Mouse (Mus musculus): Measurements from ENCODE around the gene Kcnh4. TPM values are rescaled to one million over a fixed set of nuclear protein-coding genes. Genes with fewer than 3 reads are reported as not detected.
"Not testable (repeated sequence)": the region's sequence is repeated elsewhere in the genome, so short reads cannot be mapped to it uniquely, and the experiment has no call there.

The Kcnh4 gene
- total and polyA plus RNA-seq, 2 experiments from 2014 or later, result 4.2 to 12.9 TPM

DNA sequence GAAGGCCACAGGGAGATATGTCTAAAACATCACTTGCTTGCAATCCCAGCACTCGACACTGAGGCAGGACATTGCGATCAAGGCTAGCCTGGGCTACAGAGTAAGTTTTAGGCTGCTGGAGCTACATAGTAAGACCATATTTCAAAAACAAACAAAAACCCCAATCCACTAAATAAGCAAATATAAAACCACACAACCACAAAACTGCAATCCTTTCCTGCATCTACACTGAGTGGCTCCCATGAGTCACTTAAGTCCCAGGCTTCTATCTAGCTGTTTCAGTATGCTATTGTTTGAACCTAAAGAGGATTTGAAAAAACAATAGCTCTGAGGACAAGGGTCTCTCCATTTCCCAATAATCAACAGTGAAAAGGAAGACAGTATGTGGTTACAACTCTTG is 35.6 kb upstream of the Kcnh4 start:
- no peak for TF ChIP-seq CTCF (IDR thresholded peaks at IDR 0.05; ENCODE audit: low read depth)
- H3K27ac ChIP-seq, result no peak overlapping the region
- ATAC-seq (no peak), DNase-seq (ENCODE audit: low spot score) (no peak)
- no peak overlapping the region for H3K4me2 ChIP-seq (ENCODE audit: low read depth, low read length)
- H3K4me1 ChIP-seq (ENCODE audit: insufficient read depth, low read length), result no peaks in the 10 kb centered on the region
- no peak overlapping the region for H3K4me3 ChIP-seq (ENCODE audit: low read length)
- H3K27me3 ChIP-seq (ENCODE audit: insufficient read depth, low read length), result no peaks in the 10 kb centered on the region
- 93% methylated on average over 2 of the region's 2 CpGs for WGBS
- H3K9ac ChIP-seq (replicated peaks; ENCODE audit: low read length), result no peak overlapping the region
- H3K9me3 ChIP-seq (ENCODE audit: low read length), result no peaks in the 10 kb centered on the region
- peaks cover 7% of the 10 kb centered on the region; the same call in 1 of the 2 replicates for H3K36me3 ChIP-seq (ENCODE audit: insufficient read depth, low read length)

DNA sequence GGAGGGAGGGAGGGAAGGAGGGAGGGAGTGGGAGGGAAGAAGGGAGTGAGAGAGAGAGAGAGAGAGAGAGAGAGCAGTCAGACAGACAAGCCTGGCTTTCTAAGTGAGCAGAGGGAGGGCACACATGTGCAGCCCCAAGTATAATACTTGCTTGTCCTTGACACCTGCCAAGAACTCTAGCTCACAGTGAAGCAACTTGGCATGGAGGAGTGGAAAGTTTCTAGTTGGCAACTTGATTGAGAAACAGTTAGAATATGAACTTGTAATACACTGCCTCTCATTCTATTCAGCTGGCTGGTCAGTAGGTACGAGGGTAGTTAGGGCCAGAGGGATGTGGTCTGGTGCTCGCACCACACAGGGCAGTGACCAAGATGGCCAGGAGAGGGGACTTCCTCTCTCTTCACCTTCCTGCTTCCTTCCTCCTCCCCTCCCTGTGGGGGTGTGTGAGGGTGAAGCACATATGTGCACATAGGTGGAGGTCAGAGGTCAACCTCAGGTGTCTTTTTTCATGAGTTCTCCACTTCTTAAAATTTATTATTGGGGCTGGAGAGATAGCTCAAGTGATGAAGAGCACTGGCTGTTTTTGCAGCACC is 31.8 kb upstream of the Kcnh4 start:
- H3K27ac ChIP-seq, result no peak overlapping the region
- no peak for ATAC-seq
- no peaks in the 10 kb centered on the region for H3K27me3 ChIP-seq (ENCODE audit: insufficient read depth, low read length)
- H3K36me3 ChIP-seq (ENCODE audit: insufficient read depth, low read length), result peaks cover 15% of the 10 kb centered on the region; the same call in 1 of the 2 replicates
- H3K9ac ChIP-seq (replicated peaks; ENCODE audit: low read length), result no peak overlapping the region
- no peaks in the 10 kb centered on the region for H3K4me1 ChIP-seq (ENCODE audit: insufficient read depth, low read length)
- no peak overlapping the region for H3K4me3 ChIP-seq (ENCODE audit: low read length)
- no peak overlapping the region for H3K4me2 ChIP-seq (ENCODE audit: low read depth, low read length)
- peak; percentile 30 for DNase-seq (ENCODE audit: low spot score)
- TF ChIP-seq CTCF (IDR thresholded peaks at IDR 0.05; ENCODE audit: low read depth), result no peak
- no peaks in the 10 kb centered on the region for H3K9me3 ChIP-seq (ENCODE audit: low read length)
- WGBS, result 81% methylated on average over 2 of the region's 2 CpGs

DNA sequence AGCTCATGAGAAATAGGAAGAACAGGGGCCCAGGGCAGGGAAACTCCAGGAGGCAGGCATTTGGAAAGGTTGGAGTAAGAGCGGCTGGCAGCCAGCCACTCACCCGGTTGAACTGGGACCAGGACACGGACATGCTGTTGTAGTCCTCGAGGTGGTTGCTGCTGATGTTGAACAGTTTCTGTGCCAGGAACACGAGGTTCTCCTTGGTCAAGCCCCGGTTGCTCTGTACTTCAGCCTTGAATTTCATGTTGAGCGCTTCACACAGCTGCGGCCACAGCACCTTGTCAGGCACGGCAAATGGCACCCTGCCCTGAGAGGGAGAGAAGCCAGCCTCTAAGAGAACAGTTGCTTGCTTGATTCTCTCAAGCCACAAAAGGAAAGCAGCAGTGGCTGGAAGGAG is 30.9 kb upstream of the Kcnh4 start:
- WGBS, result 54% methylated on average over 9 of the region's 9 CpGs
- Histone ChIP-seq H3K36me3 (ENCODE audit: insufficient read depth, low read length) (peaks cover 15% of the 10 kb centered on the region; the same call in 1 of the 2 replicates), H3K27ac (0 out of 2 replicates have a peak overlapping the region, but pooled peaks have one; percentile 2)
- peak; percentile 49 for DNase-seq (ENCODE audit: low spot score)
- H3K27me3 ChIP-seq (ENCODE audit: insufficient read depth, low read length); H3K4me3 ChIP-seq (ENCODE audit: low read length); H3K4me1 ChIP-seq (ENCODE audit: insufficient read depth, low read length); H3K9me3 ChIP-seq (ENCODE audit: low read length); H3K9ac ChIP-seq (replicated peaks; ENCODE audit: low read length); H3K4me2 ChIP-seq (ENCODE audit: low read depth, low read length): not testable (repeated sequence)
- ATAC-seq, result peak; percentile 53; the same call in 1 of the 2 replicates

DNA sequence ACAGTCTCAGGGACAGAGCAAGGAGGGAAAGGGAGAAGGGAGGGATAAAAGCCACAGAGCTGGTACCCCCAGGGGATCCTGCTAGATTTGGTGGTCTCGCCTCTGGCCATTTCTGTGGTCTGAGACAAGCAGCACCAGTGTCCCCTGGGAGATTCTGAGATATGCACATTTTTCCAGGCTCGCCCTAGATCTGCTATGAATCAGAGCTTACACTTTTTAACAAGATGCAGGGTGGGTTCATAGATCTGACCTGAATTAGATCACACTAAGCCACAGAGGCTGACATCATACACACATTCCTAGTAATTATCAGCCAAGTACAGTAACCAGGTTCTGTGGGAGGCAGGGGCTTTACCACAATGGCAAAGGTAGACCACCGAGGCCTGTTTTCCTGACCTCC is 30.0 kb upstream of the Kcnh4 start:
- H3K9me3 ChIP-seq (ENCODE audit: low read length), result no peaks in the 10 kb centered on the region
- ATAC-seq, result no peak
- H3K9ac ChIP-seq (replicated peaks; ENCODE audit: low read length), result no peak overlapping the region
- no peak overlapping the region for H3K4me2 ChIP-seq (ENCODE audit: low read depth, low read length)
- peaks cover 15% of the 10 kb centered on the region; the same call in 1 of the 2 replicates for H3K36me3 ChIP-seq (ENCODE audit: insufficient read depth, low read length)
- H3K4me3 ChIP-seq (ENCODE audit: low read length), result no peak overlapping the region
- WGBS, result 87% methylated on average over 3 of the region's 3 CpGs
- H3K4me1 ChIP-seq (ENCODE audit: insufficient read depth, low read length), result no peaks in the 10 kb centered on the region
- no peak for DNase-seq (ENCODE audit: low spot score)
- H3K27ac ChIP-seq, result peak overlapping the region; percentile 15; the same call in 1 of the 2 replicates
- TF ChIP-seq CTCF (IDR thresholded peaks at IDR 0.05; ENCODE audit: low read depth), result no peak
- no peaks in the 10 kb centered on the region for H3K27me3 ChIP-seq (ENCODE audit: insufficient read depth, low read length)

DNA sequence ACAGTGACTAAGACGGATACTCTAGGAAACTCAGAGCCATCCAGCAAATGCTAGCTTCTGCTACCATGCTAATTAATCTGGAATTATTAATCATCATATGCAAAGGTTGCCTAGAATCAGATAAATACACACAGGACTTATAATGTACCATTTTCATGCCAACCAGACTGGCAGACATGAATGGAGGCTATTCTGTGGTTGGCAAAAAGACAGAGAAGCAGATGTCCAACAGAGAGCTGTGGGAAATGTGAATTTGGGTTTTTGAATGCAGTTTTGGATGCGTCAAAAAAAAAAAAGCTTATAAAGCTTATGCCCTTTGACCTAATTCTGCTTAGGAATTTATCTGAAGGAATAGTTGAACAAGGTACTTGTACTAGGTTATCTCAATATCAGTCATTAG is 26.0 kb upstream of the Kcnh4 start:
- WGBS, result 66% methylated on average over 2 of the region's 2 CpGs
- DNase-seq (ENCODE audit: low spot score) (peak; percentile 24), ATAC-seq (no peak)
- no peaks in the 10 kb centered on the region for H3K9me3 ChIP-seq (ENCODE audit: low read length)
- H3K27ac ChIP-seq, result no peak overlapping the region
- H3K9ac ChIP-seq (replicated peaks; ENCODE audit: low read length), result no peak overlapping the region
- TF ChIP-seq CTCF (IDR thresholded peaks at IDR 0.05; ENCODE audit: low read depth), result no peak
- no peak overlapping the region for H3K4me3 ChIP-seq (ENCODE audit: low read length)
- no peaks in the 10 kb centered on the region for H3K27me3 ChIP-seq (ENCODE audit: insufficient read depth, low read length)
- H3K4me2 ChIP-seq (ENCODE audit: low read depth, low read length), result no peak overlapping the region
- no peaks in the 10 kb centered on the region for H3K4me1 ChIP-seq (ENCODE audit: insufficient read depth, low read length)
- H3K36me3 ChIP-seq (ENCODE audit: insufficient read depth, low read length), result peaks cover 25% of the 10 kb centered on the region; the same call in 1 of the 2 replicates

DNA sequence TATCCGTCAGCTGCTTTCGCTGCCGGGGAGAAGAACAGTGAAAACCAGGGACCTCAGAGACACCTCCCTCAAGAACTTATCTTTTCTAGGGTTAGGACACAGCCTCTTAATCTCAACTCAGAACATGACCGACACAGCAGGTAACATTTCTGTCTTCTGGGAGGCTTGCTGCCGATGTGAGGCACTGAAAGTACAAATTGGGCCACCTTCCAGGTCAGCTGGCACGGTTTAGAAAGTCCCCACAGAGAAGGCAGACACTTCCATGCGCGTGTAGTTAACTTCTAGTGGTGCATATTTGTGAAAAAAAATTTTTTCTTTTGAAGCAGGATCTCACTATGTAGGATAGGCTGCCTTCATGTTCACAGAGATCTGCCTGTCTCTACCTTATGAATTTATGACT is 24.5 kb upstream of the Kcnh4 start:
- Histone ChIP-seq H3K4me1 (ENCODE audit: insufficient read depth, low read length) (no peaks in the 10 kb centered on the region), H3K4me3 (ENCODE audit: low read length) (no peak overlapping the region), H3K4me2 (ENCODE audit: low read depth, low read length) (no peak overlapping the region), H3K27me3 (ENCODE audit: insufficient read depth, low read length) (no peaks in the 10 kb centered on the region), H3K36me3 (ENCODE audit: insufficient read depth, low read length) (peaks cover 25% of the 10 kb centered on the region; the same call in 1 of the 2 replicates), H3K9ac (replicated peaks; ENCODE audit: low read length) (no peak overlapping the region), H3K9me3 (ENCODE audit: low read length) (no peaks in the 10 kb centered on the region), H3K27ac (no peak overlapping the region)
- 56% methylated on average over 8 of the region's 8 CpGs for WGBS
- ATAC-seq, result no peak
- no peak for TF ChIP-seq CTCF (IDR thresholded peaks at IDR 0.05; ENCODE audit: low read depth)
- no peak for DNase-seq (ENCODE audit: low spot score)

DNA sequence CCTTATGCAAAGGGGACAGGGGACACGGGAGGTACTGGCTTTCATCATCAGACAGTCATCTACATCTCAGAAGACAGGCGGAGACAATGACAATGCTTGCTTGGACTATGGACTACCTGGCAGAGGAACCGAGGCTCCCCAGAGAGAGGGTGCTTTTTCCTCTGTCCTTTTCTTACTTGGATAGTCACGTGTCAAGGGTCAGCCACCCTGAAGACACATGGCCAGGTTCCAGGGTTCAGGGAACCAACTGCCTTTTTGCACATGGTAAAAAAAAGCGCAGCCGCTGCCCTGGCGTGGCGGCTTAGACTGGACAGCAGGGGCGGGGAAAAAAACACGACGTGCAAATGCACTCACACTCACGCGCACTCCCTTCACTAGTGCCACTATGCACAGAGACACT is 22.8 kb upstream of the Kcnh4 start:
- Histone ChIP-seq H3K4me1 (ENCODE audit: insufficient read depth, low read length) (no peaks in the 10 kb centered on the region), H3K9me3 (ENCODE audit: low read length) (no peaks in the 10 kb centered on the region), H3K4me3 (ENCODE audit: low read length) (no peak overlapping the region), H3K27me3 (ENCODE audit: insufficient read depth, low read length) (no peaks in the 10 kb centered on the region), H3K4me2 (ENCODE audit: low read depth, low read length) (no peak overlapping the region), H3K36me3 (ENCODE audit: insufficient read depth, low read length) (peaks cover 17% of the 10 kb centered on the region; the same call in 1 of the 2 replicates), H3K9ac (replicated peaks; ENCODE audit: low read length) (no peak overlapping the region), H3K27ac (no peak overlapping the region)
- no peak for ATAC-seq
- no peak for TF ChIP-seq CTCF (IDR thresholded peaks at IDR 0.05; ENCODE audit: low read depth)
- 92% methylated on average over 13 of the region's 13 CpGs for WGBS
- no peak for DNase-seq (ENCODE audit: low spot score)
